Mouse (Mus musculus): ENCODE measurements around the gene Tmem117.

Gene Tmem117

DNA sequence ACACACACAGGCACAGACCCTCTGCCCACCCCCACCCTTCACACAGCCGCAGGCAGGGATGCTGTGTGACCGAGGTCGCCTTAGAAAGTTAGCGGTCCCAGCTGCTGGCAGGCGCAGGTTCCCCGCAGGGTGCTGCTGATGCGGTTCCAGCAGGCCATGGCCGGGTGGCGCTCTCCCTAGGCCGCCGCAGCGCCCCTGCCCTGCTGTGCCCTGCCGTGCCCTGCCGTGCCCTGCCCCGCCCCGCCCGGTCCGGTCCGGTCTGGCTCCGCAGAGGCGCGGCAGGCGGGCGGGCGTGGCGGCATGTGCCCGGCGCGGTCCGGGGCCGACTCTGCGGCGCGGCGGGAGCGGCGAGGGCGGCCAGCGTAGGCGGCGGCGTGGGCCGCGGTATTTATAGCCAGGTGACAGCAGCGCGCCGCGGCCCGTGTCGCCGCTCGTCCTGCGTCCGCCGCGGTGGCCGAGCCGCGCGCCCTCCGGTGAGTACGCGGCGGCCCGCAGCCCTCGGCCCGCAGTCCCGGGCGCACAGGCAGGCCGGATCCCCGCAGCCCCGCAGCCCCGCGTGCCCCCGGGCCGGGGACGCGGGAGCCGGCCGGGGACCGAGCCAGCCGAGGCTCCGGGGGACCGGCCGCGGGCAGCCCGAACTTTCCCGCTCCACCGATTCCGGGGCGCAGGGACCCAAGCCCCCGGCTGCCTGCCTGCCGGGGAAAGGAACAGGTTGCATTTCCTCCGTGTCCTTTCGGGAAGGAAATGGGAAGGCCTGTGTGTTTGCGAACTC, at the start of gene Tmem117:
Gene Tmem117 (plus strand): TSS at position 403 of the 772 bp plus-strand sequence.
- peak; percentile 44 for DNase-seq

DNA sequence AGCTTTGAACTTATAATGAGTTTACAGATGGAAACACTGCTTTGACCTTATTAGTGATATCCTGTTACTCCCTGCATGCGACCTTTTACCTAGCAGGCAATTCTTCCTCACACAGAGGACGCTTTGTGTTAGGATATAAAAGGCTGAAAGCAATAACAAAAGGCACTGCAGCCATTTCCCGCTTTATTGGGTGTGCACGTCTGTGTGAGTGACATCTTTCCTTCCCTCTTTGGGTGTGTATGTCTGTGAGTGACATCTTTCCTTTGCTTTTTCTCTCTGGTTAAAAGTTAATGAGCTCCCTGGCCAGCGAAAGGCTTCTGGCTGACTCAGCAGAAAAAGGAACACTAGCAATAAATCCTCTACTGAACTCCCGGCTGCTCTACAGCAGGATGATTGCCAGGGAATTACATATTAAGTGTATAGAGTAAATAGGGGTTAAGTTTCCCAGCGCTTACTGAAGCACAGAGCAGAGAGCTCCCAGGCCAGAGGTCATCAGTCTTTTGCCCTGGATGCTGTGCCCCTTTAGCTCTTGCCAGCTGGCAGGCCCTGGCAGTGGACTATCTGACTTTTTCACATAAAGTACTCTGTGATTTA, 46.9 kb upstream of the Tmem117 start:
- no peak for DNase-seq

DNA sequence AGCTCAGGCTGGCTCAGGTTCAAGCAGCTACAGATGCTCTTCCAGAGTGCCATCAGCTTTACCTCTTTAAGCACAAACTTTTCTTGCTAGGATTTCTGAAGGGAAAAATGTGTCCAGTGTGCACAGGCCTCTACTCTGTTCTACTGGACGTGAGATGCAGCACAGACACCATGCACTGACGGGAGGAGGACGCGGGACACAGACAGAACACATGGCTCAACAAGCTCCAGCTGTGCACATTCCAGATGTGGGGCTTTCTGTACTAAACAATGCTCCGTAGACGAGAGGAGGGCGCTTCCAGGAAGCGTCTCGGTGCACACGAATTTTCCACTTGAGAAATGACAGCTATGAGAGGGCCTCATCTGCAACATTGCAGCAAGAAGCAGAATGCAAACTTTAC, 45.9 kb upstream of the Tmem117 start:
- no peak for DNase-seq

DNA sequence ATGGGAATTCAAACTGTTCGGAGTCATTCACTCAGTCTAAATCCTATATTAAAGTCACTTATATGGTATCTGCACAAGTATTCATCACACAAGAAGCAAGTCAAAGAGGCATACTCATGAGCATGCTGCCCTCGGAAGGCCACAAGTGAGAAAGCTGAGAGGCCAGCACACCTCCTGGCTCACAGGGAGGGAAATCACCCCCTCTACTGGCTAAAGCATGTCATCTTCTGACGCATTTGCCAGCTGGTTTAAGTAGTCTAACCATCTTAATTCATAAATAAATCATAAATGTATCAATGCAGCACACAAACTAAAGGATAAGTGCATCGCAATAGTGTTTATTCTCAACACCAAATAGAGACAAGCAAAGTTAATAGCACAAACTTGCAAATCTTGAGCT, 44.3 kb upstream of the Tmem117 start:
- no peak for DNase-seq

DNA sequence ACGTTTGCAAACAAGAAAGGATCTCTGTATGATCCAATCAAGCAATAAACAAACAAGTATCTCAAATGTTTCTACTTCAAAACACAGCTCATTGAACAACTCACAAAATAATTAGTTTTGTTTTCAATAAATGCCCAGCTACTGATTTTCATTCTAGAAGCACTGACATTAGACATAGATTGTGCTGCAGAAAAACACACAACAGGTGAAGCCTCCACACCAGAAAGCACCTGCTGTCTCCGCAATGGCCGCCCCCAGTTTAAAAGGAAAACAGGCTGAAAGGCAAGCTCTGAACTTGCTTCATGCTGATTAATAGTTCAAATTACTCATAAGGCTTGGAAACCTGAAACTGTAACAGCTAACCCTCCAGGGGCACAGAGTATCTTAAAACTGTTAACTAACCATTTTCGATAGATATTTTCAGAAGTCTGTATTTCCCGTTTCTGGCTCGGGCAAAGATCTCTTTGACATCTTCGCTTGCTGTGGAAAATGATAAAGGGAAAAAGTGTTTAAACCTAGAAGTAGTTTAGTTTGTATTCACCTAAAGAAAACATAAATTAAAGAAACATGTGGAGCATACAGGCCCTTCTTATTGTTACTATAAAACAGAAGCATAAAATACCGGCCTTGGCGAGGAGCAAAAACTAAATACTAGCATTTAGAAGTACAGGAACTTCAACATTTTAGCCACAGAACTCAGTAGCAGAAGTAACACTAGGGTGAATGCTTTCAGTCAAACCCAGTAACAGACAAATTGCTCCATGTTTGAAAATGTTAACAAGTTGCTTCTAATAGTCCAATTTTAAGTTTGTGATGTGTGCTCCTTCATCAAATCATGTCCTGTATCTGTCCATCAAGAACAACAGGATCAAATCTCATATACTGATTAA, 41.0 kb upstream of the Tmem117 start:
- no peak for DNase-seq

DNA sequence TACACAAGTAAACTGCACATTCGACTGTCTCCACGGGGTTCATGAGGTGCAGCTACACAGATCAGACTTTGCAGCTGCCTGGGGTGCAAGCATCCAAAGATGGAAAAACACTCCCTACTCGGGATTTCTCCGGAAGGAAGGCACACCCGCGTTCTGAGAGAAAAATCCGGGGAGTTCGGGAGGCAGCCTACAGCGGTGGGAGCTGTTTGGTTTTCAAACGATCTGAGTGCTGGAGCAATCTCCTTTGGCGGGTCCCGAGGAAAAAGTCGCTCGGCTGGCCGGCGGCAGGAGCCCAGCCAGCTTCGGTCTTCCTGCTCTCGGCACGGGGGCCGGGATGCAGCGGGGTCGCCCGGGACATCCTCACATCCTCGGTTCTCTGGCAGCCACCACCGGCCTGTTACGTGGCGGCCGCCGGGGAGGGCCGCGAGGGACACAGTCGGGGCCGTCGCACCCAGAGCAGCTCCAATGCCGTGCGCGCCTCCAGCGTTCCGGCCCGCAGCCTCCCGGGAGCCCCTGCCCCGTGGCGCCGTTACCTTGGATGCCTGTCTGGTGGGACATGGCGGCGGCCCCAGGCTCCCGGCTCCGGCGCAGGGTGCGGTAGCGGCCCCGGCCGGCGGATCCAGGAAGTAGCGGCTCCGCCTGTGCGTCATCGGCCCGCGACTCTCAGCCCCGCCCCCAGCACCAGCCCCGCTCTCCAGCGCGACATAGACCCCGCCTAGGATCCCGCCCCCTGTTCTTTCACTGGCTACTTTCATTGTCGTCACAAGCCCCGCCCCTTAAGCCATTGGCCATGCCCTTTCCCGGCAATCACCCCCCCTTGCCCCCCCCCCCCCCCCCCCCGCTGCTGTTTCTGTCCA, 39.6 kb upstream of the Tmem117 start, which contains the start of gene Twf1:
Gene Twf1 (minus strand): TSS at position 671 of the 857 bp plus-strand sequence.
- DNase-seq = peak; percentile 99

DNA sequence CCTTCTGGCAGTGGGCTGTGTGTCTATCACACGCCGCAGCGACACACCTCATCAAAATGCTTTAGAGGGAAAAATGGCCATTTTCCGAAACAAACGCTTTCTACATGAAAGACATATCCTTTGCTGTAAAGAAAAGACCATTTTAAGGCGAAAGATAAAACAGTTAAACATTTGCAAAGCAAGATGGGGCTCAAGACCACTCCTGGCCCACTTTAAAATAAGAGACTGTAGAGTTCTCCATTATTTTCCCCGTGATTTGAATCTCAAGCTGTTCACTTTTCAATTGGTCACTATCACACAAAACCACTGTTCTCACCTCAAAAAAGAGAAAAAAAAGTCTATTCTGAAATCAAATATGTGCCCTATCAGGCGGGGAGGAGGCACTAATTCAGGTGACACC, 38.9 kb upstream of the Tmem117 start:
- no peak for DNase-seq

DNA sequence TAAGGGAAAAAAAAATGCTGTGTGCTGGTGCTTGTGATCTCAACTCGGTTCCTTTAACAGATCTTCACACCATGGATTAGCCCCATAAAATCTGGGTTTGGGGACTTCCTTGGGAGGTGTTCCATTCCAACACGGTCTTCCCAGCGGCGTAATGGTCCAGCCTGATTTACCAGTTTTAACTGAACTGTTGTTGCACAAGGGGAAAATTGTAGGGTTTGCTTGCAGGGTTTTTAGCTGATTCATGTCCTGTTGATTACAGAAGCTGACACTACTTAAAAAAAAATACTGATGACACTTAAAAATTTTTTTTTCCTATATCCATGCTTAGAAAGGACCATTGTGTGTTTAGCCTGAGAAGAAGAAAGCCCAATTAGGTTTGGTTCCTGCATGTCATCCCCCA, 37.7 kb upstream of the Tmem117 start:
- no peak for DNase-seq

DNA sequence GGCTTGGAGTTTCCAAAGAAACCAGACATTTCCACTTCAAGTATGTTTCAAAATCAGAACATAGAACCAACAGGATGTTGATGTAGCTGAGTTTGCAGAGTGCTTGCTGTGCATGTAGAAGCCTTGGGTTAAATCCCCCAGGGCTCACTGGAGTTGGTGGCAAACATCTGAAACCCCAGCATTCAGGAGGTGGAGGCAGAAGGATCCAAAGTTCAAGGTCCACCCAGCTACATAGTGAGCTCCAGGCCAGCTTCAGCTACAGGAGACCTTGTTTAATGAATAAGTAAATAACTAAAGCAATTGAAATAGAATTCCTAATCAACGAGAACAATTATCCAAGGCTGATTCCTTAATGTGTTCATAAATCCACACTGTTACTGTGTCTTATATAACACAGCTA, 35.4 kb upstream of the Tmem117 start:
- DNase-seq = no peak

DNA sequence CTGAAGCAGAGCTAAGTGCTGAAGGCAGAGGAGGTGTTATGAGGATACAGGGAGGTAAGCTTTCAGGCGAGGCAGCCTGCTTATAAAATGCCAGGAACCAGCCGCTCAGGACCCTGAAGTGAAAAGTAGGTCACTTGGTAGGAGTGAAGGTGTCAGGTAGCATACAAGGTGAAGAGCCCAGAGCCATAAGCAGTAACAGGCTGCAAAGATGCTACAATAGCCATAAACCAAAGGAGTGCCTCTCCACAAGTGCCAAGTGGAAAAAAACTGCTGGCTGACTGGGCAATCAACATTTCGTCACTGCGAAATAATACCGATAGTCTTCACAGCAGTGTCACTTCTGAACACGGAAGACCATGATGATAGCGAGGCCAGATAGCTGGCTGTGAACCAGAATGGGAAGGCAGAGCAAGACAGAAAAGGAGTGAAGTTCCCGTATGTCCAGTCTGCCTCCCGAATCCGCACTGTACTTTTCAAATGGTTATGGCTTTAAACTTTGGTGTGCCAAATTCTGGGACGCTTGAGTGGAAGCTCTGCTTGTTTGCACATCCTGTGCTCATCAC, 28.8 kb upstream of the Tmem117 start:
- no peak for DNase-seq

DNA sequence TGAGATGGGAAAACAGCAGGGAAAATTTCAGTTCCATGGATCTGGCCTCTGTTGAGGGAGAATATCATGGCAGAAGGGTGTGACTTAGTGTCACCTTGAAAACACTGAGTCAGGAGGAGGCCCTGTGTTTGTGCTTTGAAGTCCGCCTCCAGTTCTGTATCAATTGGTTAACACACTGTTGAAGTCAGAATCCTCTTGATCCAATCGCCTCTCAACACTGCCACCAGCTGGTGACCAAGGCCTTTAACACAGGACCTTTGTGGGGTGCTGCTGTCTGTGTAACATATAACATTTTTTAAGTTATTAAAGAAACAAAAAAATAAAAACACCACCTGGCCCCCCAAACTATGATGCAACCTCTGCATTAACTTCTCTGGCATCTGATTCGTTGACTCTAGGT, 27.7 kb upstream of the Tmem117 start:
- peak; percentile 66 for DNase-seq

DNA sequence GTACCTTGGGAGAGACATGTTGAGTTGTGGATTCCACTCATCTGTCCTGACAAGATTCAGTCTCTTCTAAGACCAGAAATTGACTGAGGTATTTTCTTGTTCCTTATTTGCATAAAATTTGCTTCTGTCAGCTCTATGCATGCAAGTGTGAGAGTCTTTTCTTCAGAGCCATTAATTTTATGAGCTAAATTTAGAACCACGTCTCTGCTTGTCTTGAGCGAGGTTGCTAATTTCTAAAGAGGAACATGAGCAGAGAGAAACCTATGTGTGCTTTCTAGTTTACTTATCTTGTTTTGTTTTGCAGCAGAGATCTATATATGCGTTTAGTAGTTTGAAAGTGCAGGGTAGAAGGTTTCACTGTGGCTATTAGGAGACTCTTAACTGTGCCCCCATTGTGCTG, 26.6 kb upstream of the Tmem117 start:
- DNase-seq = no peak

DNA sequence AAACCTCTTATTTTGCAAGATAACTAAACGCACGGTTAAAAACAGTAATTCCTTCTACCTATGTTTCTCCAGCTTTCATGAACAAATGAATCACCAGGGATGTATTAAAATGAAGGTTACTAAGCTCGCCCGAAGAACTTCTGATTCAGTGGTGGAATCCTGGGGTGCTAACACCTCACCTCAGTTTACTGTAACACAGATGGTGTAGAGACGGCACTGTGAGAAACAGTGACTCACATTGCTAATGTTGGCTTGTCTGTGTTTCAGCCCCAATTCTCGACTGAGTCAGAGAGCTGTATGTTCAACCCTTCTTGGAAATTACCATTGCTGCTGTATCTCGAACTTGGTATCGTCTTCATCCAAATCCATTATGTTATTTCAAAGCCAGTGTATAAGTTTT, 21.3 kb upstream of the Tmem117 start:
- DNase-seq = no peak

DNA sequence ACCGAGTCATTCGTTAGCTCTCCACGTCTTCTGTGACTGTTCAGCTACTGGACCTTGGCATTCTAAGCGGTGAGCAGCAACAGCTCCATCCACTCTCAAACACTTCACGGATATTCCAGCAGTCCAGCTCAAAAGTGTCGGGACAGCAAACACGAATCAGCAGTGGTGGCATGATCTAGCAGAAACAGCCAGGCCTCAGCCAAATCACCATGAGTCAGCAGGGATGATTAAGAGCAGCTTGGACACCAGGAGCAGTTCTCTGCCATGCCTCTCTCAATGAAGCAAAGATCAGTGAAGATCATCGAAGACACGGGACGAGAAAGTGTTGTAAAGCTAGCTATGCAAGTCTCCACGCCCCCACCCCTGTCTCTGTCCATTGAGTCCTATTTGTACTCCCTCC, 13.0 kb upstream of the Tmem117 start:
- no peak for DNase-seq

DNA sequence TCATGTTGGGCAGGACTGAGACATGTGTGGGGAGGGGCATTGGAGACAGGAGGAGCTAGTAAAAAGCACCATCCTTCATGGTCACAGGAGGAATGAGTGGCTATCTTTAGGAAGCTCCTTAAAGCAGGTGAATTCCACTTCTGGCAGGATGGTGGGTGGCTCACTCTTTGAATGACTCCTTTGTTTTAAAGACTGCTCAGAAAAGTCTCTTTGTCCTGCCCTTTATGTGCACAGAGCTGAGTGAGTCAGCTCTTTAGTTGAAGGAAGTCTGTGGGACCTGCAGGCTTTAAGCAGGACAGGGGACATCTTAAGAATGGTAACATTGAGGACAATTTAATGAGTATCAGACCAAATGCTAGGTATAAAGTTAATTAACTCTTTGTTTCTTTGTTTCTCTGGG, 8.1 kb upstream of the Tmem117 start:
- DNase-seq = no peak

DNA sequence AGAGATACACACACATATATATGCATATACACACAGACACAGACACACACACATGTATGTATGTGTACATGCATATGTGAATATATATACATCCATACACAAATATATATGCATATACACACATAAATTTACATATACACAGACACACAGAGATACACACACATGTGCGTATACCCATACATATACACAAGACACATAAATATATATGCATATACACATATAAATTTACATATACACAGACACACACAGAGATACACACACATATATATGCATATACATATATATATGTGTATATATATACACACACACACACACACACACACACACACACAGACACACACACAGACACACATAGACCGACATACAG, 586 bp upstream of the Tmem117 start:
- DNase-seq = no peak

DNA sequence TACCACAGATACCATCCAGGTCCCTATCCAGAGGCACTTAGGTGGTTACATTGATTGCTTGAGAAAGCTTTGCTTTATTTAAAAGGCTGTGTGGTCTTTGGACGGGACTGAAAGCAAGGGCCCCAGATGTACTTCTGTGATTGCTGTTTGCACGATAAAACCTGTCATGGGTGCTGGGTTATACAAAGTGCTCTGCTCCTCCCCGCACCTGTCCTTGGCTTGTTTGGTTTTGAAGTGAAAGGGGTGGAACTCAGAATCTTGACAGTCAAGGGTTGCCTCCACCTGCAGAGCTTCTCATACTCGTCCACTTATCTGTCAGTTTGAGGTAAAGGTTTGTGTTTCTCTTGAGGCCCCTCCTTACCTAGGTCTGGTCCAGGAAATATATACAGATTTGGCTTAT, 1.5 kb downstream of the Tmem117 start:
- DNase-seq = no peak

DNA sequence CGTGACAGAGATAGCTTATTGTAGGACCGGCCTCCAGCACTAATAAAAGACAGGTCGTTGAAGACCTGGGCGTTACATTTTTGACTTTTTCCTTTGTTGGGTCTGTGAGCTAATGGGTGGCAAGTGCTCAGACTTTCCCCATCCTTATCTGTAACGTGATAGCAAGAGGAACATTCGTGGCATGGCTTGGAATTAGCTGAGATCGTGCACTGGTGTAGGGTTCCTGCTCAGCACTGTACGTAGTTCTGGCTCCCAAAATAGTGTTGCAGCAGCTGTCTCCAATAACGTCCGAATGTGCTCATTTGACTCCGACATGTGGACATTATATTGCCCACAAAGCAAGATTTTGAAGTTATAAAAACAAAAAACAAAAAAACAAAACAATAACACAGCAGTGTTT, 5.5 kb downstream of the Tmem117 start:
- DNase-seq = no peak

DNA sequence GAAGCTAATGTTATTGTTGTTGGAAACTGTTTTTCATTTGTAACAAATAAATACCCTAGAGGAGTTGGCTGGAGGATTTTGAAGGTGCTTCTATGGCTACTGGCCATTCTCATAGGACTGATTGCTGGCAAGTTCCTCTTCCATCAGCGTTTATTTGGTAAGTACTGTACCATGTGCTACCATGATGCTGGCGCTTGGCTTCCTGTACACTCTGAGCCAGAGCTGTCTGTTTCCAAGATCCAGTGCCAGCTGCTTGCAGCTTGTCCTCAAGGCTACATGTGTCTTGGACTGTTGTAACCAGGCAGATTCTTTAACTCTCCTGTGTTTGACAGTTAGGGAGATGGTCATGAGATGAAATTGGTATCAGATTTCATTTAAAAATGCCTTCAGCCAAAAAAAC, 9.2 kb downstream of the Tmem117 start:
- DNase-seq = peak; percentile 14

DNA sequence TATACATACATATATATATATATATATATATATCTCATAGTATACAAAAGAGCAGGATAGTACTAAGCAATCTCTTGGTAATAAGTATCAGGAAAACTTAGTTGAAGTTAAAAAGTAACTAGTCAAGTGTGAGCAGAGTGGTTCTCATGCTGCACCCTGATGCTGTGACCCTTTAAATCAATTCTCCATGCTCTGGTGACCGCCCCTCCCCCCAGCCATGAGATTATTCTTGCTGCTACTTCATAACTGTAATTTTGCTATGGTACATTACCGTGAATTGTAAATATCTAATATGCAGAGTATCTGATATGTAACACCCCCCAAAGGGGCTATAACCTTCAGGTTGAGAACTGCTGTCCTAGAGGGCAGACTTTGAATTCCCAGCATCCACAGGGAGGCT, 10.1 kb downstream of the Tmem117 start:
- DNase-seq = no peak

DNA sequence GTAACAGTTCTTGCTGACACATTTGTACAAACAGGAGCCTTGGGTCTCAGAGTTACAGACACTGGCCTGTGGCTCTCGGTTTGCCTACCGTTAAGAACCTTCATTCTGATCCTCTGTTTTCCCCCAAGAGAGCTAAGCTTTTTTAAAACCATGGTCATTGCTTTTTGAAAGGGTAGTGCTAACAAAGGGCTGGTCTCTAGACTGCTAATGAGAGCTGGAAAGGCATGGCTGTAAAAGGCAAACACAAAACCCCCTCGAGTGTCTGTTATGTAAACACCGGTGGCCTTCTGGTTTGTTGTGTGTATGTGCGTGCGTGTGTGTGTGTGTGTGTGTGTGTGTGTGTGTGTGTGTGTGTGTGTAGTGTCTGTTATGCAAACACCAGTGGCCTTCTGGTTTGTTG, 17.0 kb downstream of the Tmem117 start:
- no peak for DNase-seq

DNA sequence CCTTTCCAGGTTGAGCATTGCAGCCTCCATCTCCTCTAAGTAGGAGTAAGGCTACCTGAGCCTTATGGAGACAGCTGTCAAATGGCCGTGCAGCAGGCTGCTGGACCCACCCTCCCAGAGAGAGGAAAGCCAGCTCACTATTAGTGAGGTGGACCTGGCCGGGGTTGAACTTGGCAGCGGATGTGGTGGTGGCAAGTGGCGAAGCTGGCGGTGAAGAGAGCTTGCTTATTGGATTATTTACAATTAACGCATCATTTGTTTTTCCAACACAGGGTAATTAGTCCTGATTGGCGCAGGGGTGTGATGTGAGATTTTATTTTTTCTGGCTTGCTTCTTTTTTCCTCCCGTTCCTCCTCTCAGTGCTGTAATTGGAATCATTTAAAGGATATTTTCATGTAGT, 19.4 kb downstream of the Tmem117 start:
- no peak for DNase-seq

Measured in lung, postnatal 10 days (tissue).